Mouse (Mus musculus) lung, postnatal 0 days (tissue): ENCODE data around the gene Mad1l1. TPM values are rescaled to one million over a fixed set of nuclear protein-coding genes. Genes with fewer than 3 reads are reported as not detected.
"Not testable (repeated sequence)": the region's sequence is repeated elsewhere in the genome, so short reads cannot be mapped to it uniquely, and the experiment has no call there.

Experiments
- ATAC-seq: fragments of 200-750 bp; cut with Nextera tagmentation; 2 replicates; pipeline ENCODE4 v1.8.0; 2017; ENCODE audit warnings: moderate library complexity
- DNase-seq: peaks from one replicate; pipeline ENCODE4 v3.0.0-alpha.2; 2016; ENCODE audit warnings: low spot score
- H3K27ac ChIP-seq: fragments of 300-500 bp; sonication (generic); 2 replicates; pipeline ENCODE4 v1.5.1; 2014; ENCODE audit warnings: antibody characterized with exemption, mild to moderate bottlenecking, low read length, mixed read lengths
- H3K27me3 ChIP-seq: fragments of 300-500 bp; sonication (generic); replicated peaks from 2 replicates; pipeline ENCODE4 v1.6.1; 2014; ENCODE audit warnings: low read length, mixed read lengths; ENCODE audit not compliant: insufficient read depth
- H3K36me3 ChIP-seq: fragments of 300-500 bp; sonication (generic); 2 replicates; pipeline ENCODE4 v1.6.1; 2014; ENCODE audit warnings: low read length, mixed read lengths; ENCODE audit not compliant: insufficient read depth
- H3K4me1 ChIP-seq: fragments of 300-500 bp; sonication (generic); 2 replicates; pipeline ENCODE4 v1.6.1; 2014; ENCODE audit warnings: antibody characterized with exemption, low read depth, low read length, mixed read lengths; ENCODE audit not compliant: insufficient read depth
- H3K4me2 ChIP-seq: fragments of 300-500 bp; sonication (generic); replicated peaks from 2 replicates; pipeline ENCODE4 v1.6.1; 2014; ENCODE audit warnings: low read depth, mild to moderate bottlenecking, low read length, moderate library complexity, mixed read lengths
- H3K4me3 ChIP-seq: fragments of 300-500 bp; sonication (generic); 2 replicates; pipeline ENCODE4 v1.5.1; 2014; ENCODE audit warnings: low read depth, low read length
- H3K9ac ChIP-seq: fragments of 300-500 bp; sonication (generic); replicated peaks from 2 replicates; pipeline ENCODE4 v1.6.1; 2014; ENCODE audit warnings: low read depth, mild to moderate bottlenecking
- H3K9me3 ChIP-seq: fragments of 300-500 bp; sonication (generic); 2 replicates; pipeline ENCODE4 v1.6.1; 2016; ENCODE audit warnings: low read length, mixed read lengths
- CTCF ChIP-seq: IDR thresholded peaks from 2 replicates; pipeline ENCODE4 v1.5.1; 2016; ENCODE audit warnings: antibody characterized with exemption, mild to moderate bottlenecking
- EP300 ChIP-seq: IDR thresholded peaks from 2 replicates; pipeline ENCODE4 v1.6.1; 2016; ENCODE audit warnings: antibody characterized with exemption, mild to moderate bottlenecking, control low read depth
- WGBS: fragments of 180-500 bp; shearing (Covaris S2); extraction: QIAGEN DNeasy Blood & Tissue Kit; methylation state at CpG from one replicate; pipeline ENCODE4 v1.1.7; 2014; 5-methylcytosine and 5-hydroxymethylcytosine counted together
- polyA plus RNA-seq: library from polyadenylated mRNA; unstranded; fragments of >200 nt; fragmentation: Nextera tagmentation; extraction: Ambion mirVana; gene quantifications from 2 replicates; pipeline ENCODE4 v1.2.1, GENCODE M21; 2015

Gene Mad1l1
- polyA plus RNA-seq: 18.4 and 19.0 TPM in 2 replicates

- DNase-seq (peak; percentile 97), ATAC-seq (peak; percentile 97)
- under 1% methylated on average over 46 of the region's 60 CpGs for WGBS
- 0 out of 2 replicates have a peak, but pooled peaks cover 5% of the 10 kb centered on the region for H3K4me1 ChIP-seq
- H3K27me3 ChIP-seq: no peaks in the 10 kb centered on the region
- no peaks in the 10 kb centered on the region for H3K9me3 ChIP-seq
- H3K27ac ChIP-seq: peak within 1 kb of the TSS; percentile 87
- H3K4me3 ChIP-seq: peak within 1 kb of the TSS; percentile 81
- H3K9ac ChIP-seq: peak within 1 kb of the TSS; percentile 94
- peak within 1 kb of the TSS; percentile 95 for H3K4me2 ChIP-seq
- H3K36me3 ChIP-seq: no peaks in the 10 kb centered on the region
- peak; percentile 97 for TF ChIP-seq EP300
- peak; percentile 31 for TF ChIP-seq CTCF
Observed at GRCm38 (mm10) chr5:140321042-140321755, at the start of gene Mad1l1, which contains the start of gene Nudt1. Mad1l1 (minus strand) TSS chr5:140321552. Nudt1 (plus strand) TSS chr5:140321656.

DNA sequence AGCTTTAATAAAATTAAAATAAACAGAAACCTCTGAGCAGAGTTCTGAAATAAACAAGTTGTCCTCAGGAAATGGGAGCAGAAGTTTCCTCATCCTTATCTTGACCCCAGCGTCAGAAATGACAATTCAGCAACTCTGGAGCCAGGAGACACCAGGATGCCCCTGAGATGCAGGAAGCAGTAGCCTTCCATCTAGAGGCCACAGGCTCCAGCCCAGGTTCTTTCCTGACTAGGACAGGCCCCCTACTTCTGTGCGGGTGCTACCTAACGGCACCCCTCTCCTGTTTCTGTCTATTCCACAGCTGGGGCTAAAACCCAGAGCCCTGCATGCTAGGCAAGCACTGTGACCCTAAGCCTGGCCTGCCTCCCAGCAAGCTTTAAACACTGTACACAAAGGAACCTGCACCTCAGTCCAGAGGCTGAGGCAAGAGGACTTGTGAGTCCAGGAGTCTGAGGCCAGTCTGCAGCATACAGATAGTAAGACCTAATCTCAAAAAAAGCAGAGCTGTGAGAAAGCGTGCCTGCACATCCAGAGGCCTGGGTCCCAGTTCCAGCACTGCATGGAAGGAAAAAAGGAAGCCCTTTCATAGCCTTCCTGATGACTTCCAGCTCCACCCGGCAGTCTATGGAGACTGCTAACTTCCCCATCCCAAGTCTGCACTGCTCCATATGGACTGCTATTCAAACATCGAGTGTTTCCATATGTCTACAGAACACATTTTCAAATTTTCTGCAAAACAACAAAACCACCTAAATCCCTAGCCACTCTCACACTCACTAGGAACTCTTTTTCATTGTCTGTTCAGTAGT lies 49.3 kb upstream of the Mad1l1 start:
- Histone ChIP-seq H3K27ac (peak overlapping the region; percentile 68; the same call in 1 of the 2 replicates), H3K27me3 (no peaks in the 10 kb centered on the region), H3K4me1 (peaks cover 3% of the 10 kb centered on the region; the same call in 1 of the 2 replicates), H3K9me3 (no peaks in the 10 kb centered on the region), H3K9ac (no peak overlapping the region), H3K36me3 (no peaks in the 10 kb centered on the region), H3K4me3 (no peak overlapping the region), H3K4me2 (no peak overlapping the region)
- DNase-seq: peak; percentile 65
- 53% methylated on average over 6 of the region's 6 CpGs for WGBS
- TF ChIP-seq CTCF: 0 out of 2 replicates have a peak, but pooled peaks have one; percentile 2
- TF ChIP-seq EP300: peak; percentile 85
- ATAC-seq: peak; percentile 72

DNA sequence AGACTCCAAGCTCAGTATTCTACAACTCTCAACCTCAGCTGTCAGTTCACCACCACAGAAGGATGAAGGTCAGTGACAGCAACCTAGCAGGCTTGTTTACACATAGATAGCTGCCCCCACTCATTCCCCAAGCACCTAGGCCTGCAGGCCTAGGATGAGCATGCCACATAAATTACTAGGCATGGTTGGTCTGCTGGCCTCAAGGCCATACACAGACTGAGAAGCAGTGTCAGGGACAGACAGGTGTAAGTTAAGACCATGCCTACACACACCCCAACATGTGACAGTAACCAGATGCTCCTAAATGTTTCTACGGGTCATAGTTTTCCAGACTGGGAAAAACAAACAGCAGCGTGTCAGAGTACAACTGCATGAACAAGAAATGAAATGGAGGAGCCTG lies 48.1 kb upstream of the Mad1l1 start:
- no peak overlapping the region for H3K9ac ChIP-seq
- WGBS: 79% methylated on average over 2 of the region's 2 CpGs
- H3K27ac ChIP-seq: peak overlapping the region; percentile 59
- H3K4me1 ChIP-seq: peaks cover 3% of the 10 kb centered on the region; the same call in 1 of the 2 replicates
- DNase-seq (no peak), ATAC-seq (no peak)
- H3K4me2 ChIP-seq: no peak overlapping the region
- H3K27me3 ChIP-seq: no peaks in the 10 kb centered on the region
- no peaks in the 10 kb centered on the region for H3K9me3 ChIP-seq
- no peaks in the 10 kb centered on the region for H3K36me3 ChIP-seq
- no peak for TF ChIP-seq CTCF
- TF ChIP-seq EP300: no peak
- no peak overlapping the region for H3K4me3 ChIP-seq

DNA sequence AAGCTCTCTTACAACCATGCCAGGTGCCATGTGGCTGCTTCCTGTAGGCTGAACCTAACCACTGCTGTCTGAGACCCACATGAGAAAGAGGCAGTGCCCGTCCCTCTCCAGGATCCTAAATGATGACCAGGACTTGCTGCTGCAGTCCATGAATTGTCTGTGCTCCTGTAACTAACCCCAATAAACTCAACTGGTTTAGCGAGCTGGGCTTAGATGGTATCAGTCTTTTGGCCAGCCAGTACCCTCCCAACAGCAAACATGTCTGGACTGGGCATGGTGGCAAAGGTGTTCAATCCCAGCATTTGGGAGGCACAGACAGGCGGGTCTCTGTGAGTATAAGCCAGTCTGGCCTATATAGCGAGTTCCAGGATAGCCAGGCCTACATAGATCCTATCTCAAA lies 47.6 kb upstream of the Mad1l1 start:
- Histone ChIP-seq H3K27me3 (no peaks in the 10 kb centered on the region), H3K4me1 (peaks cover 3% of the 10 kb centered on the region; the same call in 1 of the 2 replicates), H3K4me2 (no peak overlapping the region), H3K27ac (no peak overlapping the region), H3K36me3 (no peaks in the 10 kb centered on the region), H3K4me3 (no peak overlapping the region), H3K9me3 (no peaks in the 10 kb centered on the region), H3K9ac (no peak overlapping the region)
- ATAC-seq (no peak), DNase-seq (no peak)
- 93% methylated on average over 4 of the region's 4 CpGs for WGBS
- no peak for TF ChIP-seq CTCF
- no peak for TF ChIP-seq EP300

DNA sequence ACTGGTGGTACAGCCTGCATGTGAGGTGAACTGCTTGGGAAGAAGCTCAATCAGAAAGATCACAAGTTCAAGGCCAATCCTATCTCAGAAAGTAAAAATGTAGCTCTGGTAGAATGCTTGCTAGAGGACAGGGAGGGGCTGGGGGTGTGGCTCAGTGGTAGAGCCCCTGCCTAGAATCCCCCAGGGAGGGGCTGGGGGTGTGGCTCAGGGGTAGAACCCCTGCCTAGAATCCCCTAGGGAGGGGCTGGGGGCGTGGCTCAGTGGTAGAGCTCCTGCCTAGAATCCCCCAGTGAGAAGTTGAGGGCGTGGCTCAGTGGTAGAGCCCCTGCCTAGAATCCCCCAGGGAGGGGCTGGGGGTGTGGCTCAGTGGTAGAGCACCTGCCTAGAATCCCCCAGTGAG lies 46.8 kb upstream of the Mad1l1 start:
- H3K4me3 ChIP-seq, H3K27me3 ChIP-seq, H3K27ac ChIP-seq, H3K9ac ChIP-seq, H3K4me2 ChIP-seq, ATAC-seq, H3K36me3 ChIP-seq, H3K9me3 ChIP-seq, H3K4me1 ChIP-seq, DNase-seq: not testable (repeated sequence)
- WGBS: 90% methylated on average over 2 of the region's 2 CpGs

- no peaks in the 10 kb centered on the region for H3K27me3 ChIP-seq
- H3K27ac ChIP-seq: no peak overlapping the region
- H3K4me3 ChIP-seq: no peak overlapping the region
- ATAC-seq (no peak), DNase-seq (no peak)
- no peak overlapping the region for H3K9ac ChIP-seq
- H3K36me3 ChIP-seq: 0 out of 2 replicates have a peak, but pooled peaks cover under 1% of the 10 kb centered on the region
- 71% methylated on average over 5 of the region's 5 CpGs for WGBS
- no peak overlapping the region for H3K4me2 ChIP-seq
- no peaks in the 10 kb centered on the region for H3K9me3 ChIP-seq
- TF ChIP-seq CTCF (no peak), EP300 (no peak)
- H3K4me1 ChIP-seq: no peaks in the 10 kb centered on the region
Observed at GRCm38 (mm10) chr5:140364415-140364814, 43.1 kb upstream of the Mad1l1 start.
